Mouse (Mus musculus) left cerebral cortex, adult 2 months (tissue): Measurements from ENCODE around the gene Cttnbp2nl. TPM values are rescaled to one million over a fixed set of nuclear protein-coding genes. Genes with fewer than 3 reads are reported as not detected.

ENCODE experiments used
- DNase-seq, 2 experiments: peaks; one replicate each; pipeline ENCODE4 v3.0.0; 2021 to 2022; ENCODE audit warnings: low spot score in 2 of 2, mixed read lengths in 1 of 2; ENCODE audit errors: extremely low spot score in 1 of 2
- H3K27ac ChIP-seq: fragments of 200-600 bp; 2 replicates; pipeline ENCODE4 v1.8.1; 2022
- H3K4me3 ChIP-seq: fragments of 200-600 bp; 2 replicates; pipeline ENCODE4 v1.8.1; 2022
- CTCF ChIP-seq: fragments of 200-600 bp; IDR thresholded peaks from 2 replicates; pipeline ENCODE4 v1.8.1; 2022; ENCODE audit warnings: antibody characterized with exemption, mild to moderate bottlenecking, moderate library complexity
- intact Hi-C: fragments of 180-260 bp; cut with DNase I; formaldehyde crosslinking; loops from one replicate; pipeline ENCODE4 v1.15.1; 2025
- total RNA-seq, 2 experiments: library from RNA; stranded (reverse); gene quantifications; 2 replicates each; pipeline ENCODE4 v1.2.3; 2021

The Cttnbp2nl gene
- total RNA-seq, 2 experiments from 2014 or later: 23.8 to 27.9 TPM

- no peak overlapping the region for H3K4me3 ChIP-seq
- intact Hi-C loops: loop anchor here (1.0 to 10.0 kb wide), 2 partner anchors 87 to 646 kb away; no protein-coding TSS in a partner anchor
- H3K27ac ChIP-seq: no peak overlapping the region
- peak; percentile 77 to 81 for DNase-seq
- TF ChIP-seq CTCF: peak; percentile 84
Measured at GRCm38 (mm10) chr3:105078231-105078826, 25.4 kb upstream of the Cttnbp2nl start.

GRCm38 (mm10) chr3:105075796-105076195 is 22.9 kb upstream of the Cttnbp2nl start:
- no peak overlapping the region for H3K27ac ChIP-seq
- intact Hi-C loops: loop anchor here (10.0 kb wide), 1 partner anchor 649 kb away; no protein-coding TSS in a partner anchor
- H3K4me3 ChIP-seq: no peak overlapping the region
- no peak for DNase-seq
- no peak for TF ChIP-seq CTCF

GRCm38 (mm10) chr3:105072536-105072935 is 19.6 kb upstream of the Cttnbp2nl start:
- no peak for DNase-seq
- intact Hi-C loops: loop anchor here (10.0 kb wide), 1 partner anchor 652 kb away; no protein-coding TSS in a partner anchor
- Histone ChIP-seq H3K27ac (no peak overlapping the region), H3K4me3 (no peak overlapping the region)
- TF ChIP-seq CTCF: no peak

GRCm38 (mm10) chr3:105071251-105071650 is 18.3 kb upstream of the Cttnbp2nl start:
- TF ChIP-seq CTCF: no peak
- Histone ChIP-seq H3K4me3 (no peak overlapping the region), H3K27ac (no peak overlapping the region)
- no peak for DNase-seq
- intact Hi-C loops: loop anchor here (10.0 kb wide), 1 partner anchor 654 kb away; no protein-coding TSS in a partner anchor

GRCm38 (mm10) chr3:105070553-105070952 is 17.6 kb upstream of the Cttnbp2nl start:
- Histone ChIP-seq H3K4me3 (no peak overlapping the region), H3K27ac (no peak overlapping the region)
- no peak for DNase-seq
- TF ChIP-seq CTCF: no peak
- intact Hi-C loops: loop anchor here (10.0 kb wide), 1 partner anchor 654 kb away; no protein-coding TSS in a partner anchor

GRCm38 (mm10) chr3:105066544-105066943 is 13.6 kb upstream of the Cttnbp2nl start, which contains the start of gene 4930564D02Rik:
TSS of gene 4930564D02Rik (plus strand) at chr3:105066844.
- Histone ChIP-seq H3K27ac (no peak within 1 kb of the TSS), H3K4me3 (no peak within 1 kb of the TSS)
- no peak for TF ChIP-seq CTCF
- intact Hi-C loops: no loop called here
- no peak for DNase-seq

- intact Hi-C loops: no loop called here
Measured at GRCm38 (mm10) chr3:105062676-105063075, 9.7 kb upstream of the Cttnbp2nl start.

GRCm38 (mm10) chr3:105061991-105062390 is 9.0 kb upstream of the Cttnbp2nl start:
- DNase-seq: no peak
- no peak overlapping the region for H3K4me3 ChIP-seq
- intact Hi-C loops: no loop called here
- H3K27ac ChIP-seq: no peak overlapping the region
- TF ChIP-seq CTCF: no peak

More at GRCm38 (mm10) chr3:105062676-105063075, 9.7 kb upstream of the Cttnbp2nl start:
- TF ChIP-seq CTCF: no peak
- Histone ChIP-seq H3K27ac (no peak overlapping the region), H3K4me3 (no peak overlapping the region)
- no peak for DNase-seq

- no peak overlapping the region for H3K4me3 ChIP-seq
- H3K27ac ChIP-seq: no peak overlapping the region
- intact Hi-C loops: no loop called here
- DNase-seq: no peak
- no peak for TF ChIP-seq CTCF
Measured at GRCm38 (mm10) chr3:105061496-105061895, 8.6 kb upstream of the Cttnbp2nl start.

- DNase-seq: no peak
- Histone ChIP-seq H3K27ac (no peak overlapping the region), H3K4me3 (no peak overlapping the region)
- intact Hi-C loops: no loop called here
- no peak for TF ChIP-seq CTCF
Measured at GRCm38 (mm10) chr3:105060992-105061391, 8.0 kb upstream of the Cttnbp2nl start.

GRCm38 (mm10) chr3:105059911-105060310 is 7.0 kb upstream of the Cttnbp2nl start:
- no peak for DNase-seq
- Histone ChIP-seq H3K4me3 (no peak overlapping the region), H3K27ac (no peak overlapping the region)
- TF ChIP-seq CTCF: no peak
- intact Hi-C loops: loop anchor here (1.0 to 5.0 kb wide), 3 partner anchors 195 to 346 kb away; partner anchors contain the start of genes Capza1 and St7l

GRCm38 (mm10) chr3:105058627-105059513 is 5.9 kb upstream of the Cttnbp2nl start:
- peak overlapping the region; percentile 42 for H3K4me3 ChIP-seq
- H3K27ac ChIP-seq: peak overlapping the region; percentile 78
- TF ChIP-seq CTCF: peak; percentile 96
- peak; percentile 85 to 88 for DNase-seq
- intact Hi-C loops: loop anchor here (1.0 to 5.0 kb wide), 4 partner anchors 67 to 345 kb away; partner anchors contain the start of genes Capza1 and St7l
